Mouse (Mus musculus) T-helper 1 cell (primary cell): Measurements from ENCODE around the gene Capn9.

Experiments
- in situ Hi-C: fragments of 300-600 bp; cut with MboI, MseI; formaldehyde crosslinking; loops from one replicate; pipeline ENCODE4 v1.15.1; 2025; ENCODE audit warnings: high pct_unique_total_duplicates

Gene Capn9

GRCm38 (mm10) chr8:124575811-124576210, at the start of gene Capn9:
Capn9 (plus strand) TSS chr8:124576111.
- in situ Hi-C loops: no loop called here

- in situ Hi-C loops: no loop called here
These were observed 49.6 kb upstream of the Capn9 start for GRCm38 (mm10) chr8:124526261-124526660.

- in situ Hi-C loops: no loop called here
These were observed 45.8 kb upstream of the Capn9 start for GRCm38 (mm10) chr8:124530076-124530475.

- in situ Hi-C loops: no loop called here
These were observed 45.4 kb upstream of the Capn9 start for GRCm38 (mm10) chr8:124530556-124530955.

- in situ Hi-C loops: no loop called here
These were observed 44.9 kb upstream of the Capn9 start for GRCm38 (mm10) chr8:124530996-124531395.

GRCm38 (mm10) chr8:124532626-124533025, 43.3 kb upstream of the Capn9 start:
- in situ Hi-C loops: no loop called here

GRCm38 (mm10) chr8:124535451-124535850, 40.5 kb upstream of the Capn9 start:
- in situ Hi-C loops: no loop called here

- in situ Hi-C loops: no loop called here
These were observed 35.0 kb upstream of the Capn9 start for GRCm38 (mm10) chr8:124540906-124541305.

GRCm38 (mm10) chr8:124542001-124542400, 33.9 kb upstream of the Capn9 start:
- in situ Hi-C loops: no loop called here

GRCm38 (mm10) chr8:124543272-124543671, 32.6 kb upstream of the Capn9 start:
- in situ Hi-C loops: no loop called here

GRCm38 (mm10) chr8:124546371-124546770, 29.5 kb upstream of the Capn9 start:
- in situ Hi-C loops: no loop called here

GRCm38 (mm10) chr8:124546815-124547214, 29.1 kb upstream of the Capn9 start:
- in situ Hi-C loops: no loop called here

- in situ Hi-C loops: no loop called here
These were observed 28.6 kb upstream of the Capn9 start for GRCm38 (mm10) chr8:124547269-124547668.

GRCm38 (mm10) chr8:124548187-124548586, 27.7 kb upstream of the Capn9 start:
- in situ Hi-C loops: no loop called here

GRCm38 (mm10) chr8:124551011-124551661, 24.8 kb upstream of the Capn9 start:
- in situ Hi-C loops: no loop called here

- in situ Hi-C loops: no loop called here
These were observed 20.7 kb upstream of the Capn9 start for GRCm38 (mm10) chr8:124555113-124555750.

- in situ Hi-C loops: no loop called here
These were observed 19.7 kb upstream of the Capn9 start for GRCm38 (mm10) chr8:124556164-124556563.

- in situ Hi-C loops: no loop called here
These were observed 19.3 kb upstream of the Capn9 start for GRCm38 (mm10) chr8:124556658-124557057.

- in situ Hi-C loops: no loop called here
These were observed 18.4 kb upstream of the Capn9 start for GRCm38 (mm10) chr8:124557476-124557875.

- in situ Hi-C loops: loop anchor here (5.0 kb wide), 1 partner anchor 1330 kb away; the partner anchor contains the start of gene Pcnx2
These were observed 8.8 kb upstream of the Capn9 start for GRCm38 (mm10) chr8:124567126-124567525.

- in situ Hi-C loops: loop anchor here (5.0 kb wide), 1 partner anchor 1330 kb away; the partner anchor contains the start of gene Pcnx2
These were observed 8.3 kb upstream of the Capn9 start for GRCm38 (mm10) chr8:124567584-124567983.

GRCm38 (mm10) chr8:124569100-124569499, 6.8 kb upstream of the Capn9 start:
- in situ Hi-C loops: loop anchor here (5.0 kb wide), 1 partner anchor 1328 kb away; the partner anchor contains the start of gene Pcnx2

- in situ Hi-C loops: loop anchor here (5.0 kb wide), 1 partner anchor 1328 kb away; the partner anchor contains the start of gene Pcnx2
These were observed 6.3 kb upstream of the Capn9 start, which contains the start of gene Agt for GRCm38 (mm10) chr8:124569593-124569992. Agt (minus strand) TSS chr8:124569706.
